8 mouse cellular contexts compared by ENCODE assay signal in the genomic region with DNA sequence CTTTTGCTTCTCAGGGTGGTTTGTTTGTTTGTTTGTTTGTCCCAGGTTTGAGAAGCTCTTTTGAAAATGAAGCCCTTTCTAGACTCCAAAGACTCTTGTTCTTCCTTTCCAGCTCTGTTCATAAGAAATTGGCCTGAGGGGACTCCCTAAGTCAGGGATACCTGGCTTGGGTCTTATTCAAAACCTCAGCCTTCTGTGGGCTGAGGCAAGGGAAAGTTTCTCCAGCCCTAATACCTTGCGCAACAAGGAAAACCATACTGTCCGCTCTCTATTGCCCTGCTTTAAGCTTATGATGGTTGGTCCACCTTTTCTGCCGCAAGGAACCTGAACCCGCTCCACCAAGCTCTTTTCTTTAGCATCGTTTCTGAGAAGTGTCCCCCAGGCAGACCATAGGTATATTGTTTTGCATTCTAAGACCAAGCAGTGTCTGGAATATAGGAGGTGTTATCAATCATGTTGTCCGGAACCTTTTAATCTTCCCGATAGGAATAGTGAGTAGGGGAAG. TPM values are rescaled to one million over a fixed set of nuclear protein-coding genes. Genes with fewer than 3 reads are reported as not detected.
DNase-seq lines count a peak whose midpoint lies in the region; ATAC-seq and TF ChIP-seq lines count a peak whose summit lies in the region.

No protein-coding gene starts in this region.

- TF ChIP-seq POLR2A in heart, adult 2 months (IDR thresholded peaks at IDR 0.05; ENCODE audit: insufficient read depth, low read depth, low read length), result no peak
- TF ChIP-seq POLR2A in cerebellum, adult 2 months (IDR thresholded peaks at IDR 0.05; ENCODE audit: borderline replicate concordance, insufficient read depth, low read length), result no peak

- 83% methylated on average over 7 of the region's 7 CpGs for WGBS in heart, adult 2 months
- 64% methylated on average over 7 of the region's 7 CpGs for WGBS in hindbrain, embryonic 14.5 days
- 64% methylated on average over 7 of the region's 7 CpGs for WGBS in midbrain, embryonic 13.5 days
- WGBS in cerebellum, adult 2 months, result 92% methylated on average over 7 of the region's 7 CpGs

- H3K9me3 ChIP-seq in hindbrain, embryonic 14.5 days (ENCODE audit: control insufficient read depth, low read length), result no peaks in the 10 kb centered on the region
- H3K9me3 ChIP-seq in midbrain, embryonic 13.5 days, result no peaks in the 10 kb centered on the region

- no peak for ATAC-seq in hindbrain, embryonic 14.5 days (ENCODE audit: low FRiP score)
- ATAC-seq in midbrain, embryonic 13.5 days, result no peak
- no peak for ATAC-seq in erythroblast, adult 5-6 weeks (replicated peaks; ENCODE audit: low FRiP score, poor library complexity, severe bottlenecking)

- no peak for TF ChIP-seq EP300 in heart, adult 2 months (IDR thresholded peaks at IDR 0.05; ENCODE audit: insufficient read depth, low read depth, low read length)

- H3K4me2 ChIP-seq in hindbrain, embryonic 14.5 days (replicated peaks), result peak overlapping the region; percentile 62
- H3K4me2 ChIP-seq in midbrain, embryonic 13.5 days (replicated peaks), result peak overlapping the region; percentile 73

- intact Hi-C loops in heart, adult 2 months (cut with DNase I), result loop anchor here (5.0 kb wide), 2 partner anchors 84 to 101 kb away; no protein-coding TSS in a partner anchor

- DNase-seq in heart, adult 11 months, result peak; percentile 79
- DNase-seq in heart, adult 2 months, result no peak
- no peak for DNase-seq in hindbrain, embryonic 14.5 days (ENCODE audit: low spot score)
- no peak for DNase-seq in spleen, postnatal 4 days (ENCODE audit: low spot score in 2 of 2)
- DNase-seq in cerebellum, adult 2 months, result no peak

- peaks cover 2% of the 10 kb centered on the region for H3K4me1 ChIP-seq in heart, adult 2 months (ENCODE audit: control insufficient read depth, insufficient read depth, low read length)
- no peaks in the 10 kb centered on the region for H3K4me1 ChIP-seq in brown adipose tissue, adult 24 weeks (ENCODE audit: control insufficient read depth, insufficient read depth, insufficient read length, low read length)
- H3K4me1 ChIP-seq in hindbrain, embryonic 14.5 days (replicated peaks; ENCODE audit: control insufficient read depth, insufficient read depth, low read length), result peaks cover 14% of the 10 kb centered on the region
- H3K4me1 ChIP-seq in midbrain, embryonic 13.5 days (replicated peaks), result peaks cover 33% of the 10 kb centered on the region
- H3K4me1 ChIP-seq in cerebellum, adult 2 months (ENCODE audit: control insufficient read depth, insufficient read depth, low read length), result no peaks in the 10 kb centered on the region

- no peak overlapping the region for H3K4me3 ChIP-seq in heart, adult 2 months
- H3K4me3 ChIP-seq in brown adipose tissue, adult 24 weeks (ENCODE audit: insufficient read depth, low read depth, low read length), result peak overlapping the region; percentile 87; the same call in 1 of the 2 replicates
- H3K4me3 ChIP-seq in hindbrain, embryonic 14.5 days (replicated peaks; ENCODE audit: low read length), result peak overlapping the region; percentile 93
- peak overlapping the region; percentile 81 for H3K4me3 ChIP-seq in midbrain, embryonic 13.5 days (replicated peaks)
- H3K4me3 ChIP-seq in cerebellum, adult 2 months (replicated peaks; ENCODE audit: insufficient read depth, low read depth, low read length), result no peak overlapping the region

- no peaks in the 10 kb centered on the region for H3K79me2 ChIP-seq in heart, adult 2 months (replicated peaks; ENCODE audit: control insufficient read depth, insufficient read depth, low read length)

- no peak overlapping the region; the same call in 1 of the 2 replicates for H3K27ac ChIP-seq in heart, adult 2 months
- no peak overlapping the region for H3K27ac ChIP-seq in brown adipose tissue, adult 24 weeks (replicated peaks; ENCODE audit: low read depth, low read length)
- H3K27ac ChIP-seq in hindbrain, embryonic 14.5 days, result 0 out of 2 replicates have a peak overlapping the region, but pooled peaks have one; percentile 95
- H3K27ac ChIP-seq in midbrain, embryonic 13.5 days, result no peak overlapping the region; the same call in 1 of the 2 replicates
- H3K27ac ChIP-seq in cerebellum, adult 2 months (ENCODE audit: insufficient read depth, low read length), result no peak overlapping the region

- no peak overlapping the region for H3K9ac ChIP-seq in heart, adult 2 months (ENCODE audit: low read depth, low read length)
- peak overlapping the region; percentile 99; the same call in 1 of the 2 replicates for H3K9ac ChIP-seq in hindbrain, embryonic 14.5 days
- H3K9ac ChIP-seq in midbrain, embryonic 13.5 days (replicated peaks), result no peak overlapping the region

- no peaks in the 10 kb centered on the region for H3K36me3 ChIP-seq in heart, adult 2 months (ENCODE audit: control insufficient read depth, insufficient read depth, low read length)
- H3K36me3 ChIP-seq in hindbrain, embryonic 14.5 days (replicated peaks; ENCODE audit: control insufficient read depth, insufficient read depth), result no peaks in the 10 kb centered on the region
- no peaks in the 10 kb centered on the region for H3K36me3 ChIP-seq in midbrain, embryonic 13.5 days

- no peak for TF ChIP-seq CTCF in heart, adult 2 months (IDR thresholded peaks at IDR 0.05)
- no peak for TF ChIP-seq CTCF in cerebellum, adult 2 months (IDR thresholded peaks at IDR 0.05; ENCODE audit: borderline replicate concordance, insufficient read depth, low read depth, low read length)

- no peaks in the 10 kb centered on the region for H3K27me3 ChIP-seq in heart, adult 2 months (ENCODE audit: control insufficient read depth, insufficient read depth, low read length)
- H3K27me3 ChIP-seq in hindbrain, embryonic 14.5 days (ENCODE audit: control insufficient read depth, insufficient read depth, low read length), result no peaks in the 10 kb centered on the region
- H3K27me3 ChIP-seq in midbrain, embryonic 13.5 days, result peaks cover 17% of the 10 kb centered on the region; the same call in 1 of the 2 replicates
- no peaks in the 10 kb centered on the region for H3K27me3 ChIP-seq in cerebellum, adult 2 months (ENCODE audit: control insufficient read depth, insufficient read depth, low read length)

RNA-seq across cellular contexts. Expression of a gene that starts 1.0 kb away (rescaled TPM):
- 1 to 10 TPM; 9.2 to 9.5 TPM for total RNA-seq in heart, adult 2 months (2021)
- 7.9 and 14.7 TPM in 2 replicates for polyA plus RNA-seq in heart, adult 2 months (2012; rRNA removed)
- polyA plus RNA-seq in brown adipose tissue, adult 24 weeks (2012; ENCODE audit: insufficient read depth, insufficient read length, missing spikeins), result 1.4 and 2.2 TPM in 2 replicates
- polyA plus RNA-seq in hindbrain, embryonic 14.5 days (2014; fragmentation: Nextera tagmentation; extraction: Ambion mirVana), result 42.3 and 44.0 TPM in 2 replicates
- 21.2 and 22.0 TPM in 2 replicates for polyA plus RNA-seq in midbrain, embryonic 13.5 days (2015; fragmentation: Nextera tagmentation; extraction: Ambion mirVana)
- 15.7 and 16.9 TPM in 2 replicates for total RNA-seq in erythroblast, adult 5-6 weeks (2015; ENCODE audit: low replicate concordance)
- 14.5 and 14.7 TPM in 2 replicates for total RNA-seq in erythroblast, adult 5-6 weeks (2017; ENCODE audit: low replicate concordance)
- polyA plus RNA-seq in cerebellum, adult 2 months (2012; rRNA removed), result 24.8 and 25.7 TPM in 2 replicates

Comparison
In these comparisons a context has a peak if more than half of its experiments do, and no peak if none do; other contexts are left out.
1. H3K4me3 ChIP-seq: peak in brown adipose tissue, adult 24 weeks (single experiment), hindbrain, embryonic 14.5 days (single experiment) and midbrain, embryonic 13.5 days (single experiment); none in heart, adult 2 months (single experiment) and cerebellum, adult 2 months (single experiment).